Mouse (Mus musculus): ENCODE data around the gene Ccdc142. TPM values are rescaled to one million over a fixed set of nuclear protein-coding genes. Genes with fewer than 3 reads are reported as not detected.
A peak's percentile ranks its signal among the peaks of the same experiment; 100 is the strongest.

The Ccdc142 gene
- polyA plus RNA-seq, 1 experiment = 1.2 TPM

GRCm38 (mm10) chr6:83147280-83147679 lies 45.9 kb downstream of the Ccdc142 start:
- TF ChIP-seq TCF3 (IDR thresholded peaks at IDR 0.05; ENCODE audit: insufficient read length, low read depth) (no peak), REST (IDR thresholded peaks at IDR 0.05; ENCODE audit: insufficient read depth, insufficient read length) (no peak), TCF12 (IDR thresholded peaks at IDR 0.05; ENCODE audit: insufficient read depth, poor library complexity, severe bottlenecking) (no peak), MYOD1 (IDR thresholded peaks at IDR 0.05; ENCODE audit: control insufficient read depth in 1 of 3, insufficient read length in 2 of 3, low read depth in 2 of 3) (no peak), CEBPB (IDR thresholded peaks at IDR 0.05; ENCODE audit: insufficient read depth, poor library complexity, severe bottlenecking) (no peak), MYOG (IDR thresholded peaks at IDR 0.05; ENCODE audit: control insufficient read depth in 1 of 3, insufficient read depth in 1 of 3, insufficient read length in 2 of 3, low read depth in 2 of 3) (no peak), E2F4 (IDR thresholded peaks at IDR 0.05; ENCODE audit: insufficient read depth) (no peak), USF1 (IDR thresholded peaks at IDR 0.05; ENCODE audit: low read depth) (no peak), SRF (IDR thresholded peaks at IDR 0.05; ENCODE audit: control insufficient read depth, insufficient read length, low read depth) (no peak), POLR2A (IDR thresholded peaks at IDR 0.05; ENCODE audit: insufficient read length, low read depth) (no peak), POLR2AphosphoS2 (IDR thresholded peaks at IDR 0.05; ENCODE audit: insufficient read length, low read depth) (no peak), MAX (IDR thresholded peaks at IDR 0.05; ENCODE audit: low read depth) (no peak)
- no peak overlapping the region for H3ac ChIP-seq (ENCODE audit: control insufficient read depth, insufficient read length)
- peaks cover 17% of the 10 kb centered on the region for H3K79me2 ChIP-seq (ENCODE audit: control insufficient read depth, insufficient read depth)
- peaks cover 12% of the 10 kb centered on the region for H3K36me3 ChIP-seq (ENCODE audit: control insufficient read depth, insufficient read depth)
- no peak overlapping the region for H3K4me3 ChIP-seq
- no peaks in the 10 kb centered on the region for H3K27me3 ChIP-seq (ENCODE audit: control insufficient read depth, insufficient read depth, insufficient read length)
- no peak overlapping the region for H3K4me2 ChIP-seq (ENCODE audit: low read depth)

GRCm38 (mm10) chr6:83151721-83152120 lies 50.3 kb downstream of the Ccdc142 start:
- H3K27me3 ChIP-seq (ENCODE audit: control insufficient read depth, insufficient read depth, insufficient read length) = no peaks in the 10 kb centered on the region
- no peak overlapping the region for H3K4me2 ChIP-seq (ENCODE audit: low read depth)
- H3K4me3 ChIP-seq = no peak overlapping the region
- no peaks in the 10 kb centered on the region for H3K79me2 ChIP-seq (ENCODE audit: control insufficient read depth, insufficient read depth)
- peaks cover 10% of the 10 kb centered on the region for H3K36me3 ChIP-seq (ENCODE audit: control insufficient read depth, insufficient read depth)
- no peak overlapping the region for H3ac ChIP-seq (ENCODE audit: control insufficient read depth, insufficient read length)
- TF ChIP-seq SRF (IDR thresholded peaks at IDR 0.05; ENCODE audit: control insufficient read depth, insufficient read length, low read depth) (no peak), TCF3 (IDR thresholded peaks at IDR 0.05; ENCODE audit: insufficient read length, low read depth) (no peak), POLR2A (IDR thresholded peaks at IDR 0.05; ENCODE audit: insufficient read length, low read depth) (no peak), USF1 (IDR thresholded peaks at IDR 0.05; ENCODE audit: low read depth) (no peak), MYOD1 (IDR thresholded peaks at IDR 0.05; ENCODE audit: control insufficient read depth in 1 of 3, insufficient read length in 2 of 3, low read depth in 2 of 3) (no peak)

DNA sequence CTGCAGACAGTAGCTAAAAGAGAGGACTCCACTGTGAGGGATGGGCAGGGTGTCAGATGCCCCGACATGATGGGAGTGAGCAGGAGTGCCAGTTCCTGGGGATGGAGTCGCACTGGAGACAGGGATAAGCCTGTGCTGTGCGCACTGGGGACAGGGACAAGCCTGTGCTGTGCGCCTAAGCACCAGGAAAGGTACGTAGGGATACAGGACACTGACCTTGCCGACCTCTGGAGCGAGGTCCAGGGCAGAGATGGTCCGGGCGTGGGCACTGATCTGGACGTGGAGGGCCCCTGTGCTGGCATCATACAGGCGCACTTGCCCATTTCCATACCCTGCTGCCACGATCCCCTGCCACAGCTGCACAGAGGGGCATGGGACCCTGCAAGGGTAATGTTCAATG lies 51.6 kb downstream of the Ccdc142 start:
- H3K79me2 ChIP-seq (ENCODE audit: control insufficient read depth, insufficient read depth) = no peaks in the 10 kb centered on the region
- H3K4me2 ChIP-seq (ENCODE audit: low read depth) = no peak overlapping the region
- no peak overlapping the region for H3K4me3 ChIP-seq
- no peak overlapping the region for H3ac ChIP-seq (ENCODE audit: control insufficient read depth, insufficient read length)
- TF ChIP-seq POLR2AphosphoS2 (IDR thresholded peaks at IDR 0.05; ENCODE audit: insufficient read length, low read depth) (peak; percentile 81), POLR2A (IDR thresholded peaks at IDR 0.05; ENCODE audit: insufficient read length, low read depth) (peak; percentile 25), TCF3 (IDR thresholded peaks at IDR 0.05; ENCODE audit: insufficient read length, low read depth) (no peak)
- H3K36me3 ChIP-seq (ENCODE audit: control insufficient read depth, insufficient read depth) = peaks cover 9% of the 10 kb centered on the region
- H3K27me3 ChIP-seq (ENCODE audit: control insufficient read depth, insufficient read depth, insufficient read length) = no peaks in the 10 kb centered on the region

DNA sequence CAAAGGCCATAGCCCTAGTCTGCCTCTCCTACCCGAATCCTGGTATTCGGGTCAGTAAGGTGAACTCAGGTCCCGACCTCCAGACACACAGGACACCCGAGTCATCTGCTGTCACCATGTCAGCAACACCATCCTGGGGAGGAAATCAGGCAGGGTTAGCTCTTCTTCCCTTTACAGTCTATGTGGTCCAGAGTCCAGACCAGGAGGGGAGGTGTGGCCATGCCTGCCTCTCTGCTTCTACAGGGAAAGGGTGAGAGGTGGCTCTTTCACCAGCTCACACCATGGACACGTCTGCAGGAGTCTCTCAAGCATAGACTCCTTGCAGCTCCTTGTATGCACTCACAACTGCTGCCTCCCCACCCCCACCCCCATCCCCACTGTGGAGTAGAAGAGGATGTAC lies 52.1 kb downstream of the Ccdc142 start:
- Histone ChIP-seq H3ac (ENCODE audit: control insufficient read depth, insufficient read length) (no peak overlapping the region), H3K4me3 (no peak overlapping the region), H3K79me2 (ENCODE audit: control insufficient read depth, insufficient read depth) (no peaks in the 10 kb centered on the region), H3K4me2 (ENCODE audit: low read depth) (no peak overlapping the region), H3K36me3 (ENCODE audit: control insufficient read depth, insufficient read depth) (peaks cover 9% of the 10 kb centered on the region), H3K27me3 (ENCODE audit: control insufficient read depth, insufficient read depth, insufficient read length) (no peaks in the 10 kb centered on the region)
- TF ChIP-seq POLR2A (IDR thresholded peaks at IDR 0.05; ENCODE audit: insufficient read length, low read depth) (no peak), POLR2AphosphoS2 (IDR thresholded peaks at IDR 0.05; ENCODE audit: insufficient read length, low read depth) (peak; percentile 8)

DNA sequence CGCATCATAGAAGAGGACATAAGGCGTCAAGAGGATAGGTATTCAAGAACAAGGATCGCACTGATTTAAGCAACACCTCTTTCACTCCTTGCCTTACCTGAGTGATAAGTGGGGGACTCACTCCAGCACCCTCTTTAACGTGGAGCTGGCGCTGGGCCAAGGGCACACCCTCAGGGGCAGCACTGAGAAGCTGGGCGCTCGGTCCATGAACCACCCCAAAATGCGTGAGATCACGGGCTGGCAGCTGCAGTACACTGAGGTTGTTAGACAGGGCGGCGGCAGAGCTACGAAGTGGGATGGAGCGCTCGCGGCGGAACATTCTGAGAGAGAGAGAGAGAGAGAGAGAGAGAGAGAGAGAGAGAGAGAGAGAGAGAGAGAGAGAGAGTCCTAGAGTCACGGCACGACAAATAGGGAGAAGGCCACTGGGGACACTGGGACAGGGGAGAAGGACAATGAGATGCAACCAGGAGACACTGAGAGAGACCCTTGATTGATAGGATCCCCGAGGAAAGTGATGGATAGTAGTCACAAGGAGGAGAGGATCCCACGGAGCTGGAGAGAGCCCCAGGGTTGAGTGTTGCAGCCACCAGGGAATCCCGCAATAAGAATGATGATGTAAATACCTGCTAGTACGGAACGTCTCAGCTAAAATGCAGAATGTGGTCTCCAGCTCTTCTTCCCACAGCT lies 54.3 kb downstream of the Ccdc142 start:
- H3K36me3 ChIP-seq (ENCODE audit: control insufficient read depth, insufficient read depth) = peaks cover 4% of the 10 kb centered on the region
- H3K27me3 ChIP-seq (ENCODE audit: control insufficient read depth, insufficient read depth, insufficient read length) = no peaks in the 10 kb centered on the region
- no peak overlapping the region for H3ac ChIP-seq (ENCODE audit: control insufficient read depth, insufficient read length)
- no peaks in the 10 kb centered on the region for H3K79me2 ChIP-seq (ENCODE audit: control insufficient read depth, insufficient read depth)
- peak overlapping the region; percentile 58 for H3K4me3 ChIP-seq
- TF ChIP-seq E2F4 (IDR thresholded peaks at IDR 0.05; ENCODE audit: insufficient read depth) = no peak
- TF ChIP-seq MYOD1 (IDR thresholded peaks at IDR 0.05; ENCODE audit: control insufficient read depth in 1 of 3, insufficient read length in 2 of 3, low read depth in 2 of 3) = no peak
- no peak for TF ChIP-seq CEBPB (IDR thresholded peaks at IDR 0.05; ENCODE audit: insufficient read depth, poor library complexity, severe bottlenecking)
- H3K4me2 ChIP-seq (ENCODE audit: low read depth) = peak overlapping the region; percentile 89

- H3K79me2 ChIP-seq (ENCODE audit: control insufficient read depth, insufficient read depth) = no peaks in the 10 kb centered on the region
- TF ChIP-seq POLR2A (IDR thresholded peaks at IDR 0.05; ENCODE audit: insufficient read length, low read depth) (peak; percentile 60), TCF3 (IDR thresholded peaks at IDR 0.05; ENCODE audit: insufficient read length, low read depth) (no peak), POLR2AphosphoS2 (IDR thresholded peaks at IDR 0.05; ENCODE audit: insufficient read length, low read depth) (peak; percentile 79), E2F4 (IDR thresholded peaks at IDR 0.05; ENCODE audit: insufficient read depth) (peak; percentile 20), MAX (IDR thresholded peaks at IDR 0.05; ENCODE audit: low read depth) (no peak)
- peak within 1 kb of the TSS; percentile 89 for H3K4me2 ChIP-seq (ENCODE audit: low read depth)
- peaks cover 3% of the 10 kb centered on the region for H3K36me3 ChIP-seq (ENCODE audit: control insufficient read depth, insufficient read depth)
- H3K27me3 ChIP-seq (ENCODE audit: control insufficient read depth, insufficient read depth, insufficient read length) = peaks cover 5% of the 10 kb centered on the region
- peak within 1 kb of the TSS; percentile 58 for H3K4me3 ChIP-seq
- no peak within 1 kb of the TSS for H3ac ChIP-seq (ENCODE audit: control insufficient read depth, insufficient read length)
Observed at GRCm38 (mm10) chr6:83156259-83156684, 54.9 kb downstream of the Ccdc142 start, which contains the start of the genes Wdr54 and 1700003E16Rik. Wdr54 (minus strand) TSS chr6:83156397. 1700003E16Rik (plus strand) TSS chr6:83156404.
